Mouse (Mus musculus) v-Abl transformed pro-B cells (cell line): Measurements from ENCODE around the gene Tm9sf3.

ENCODE experiments used
- in situ Hi-C, 2 experiments: fragments of 400-800 bp; cut with MboI; formaldehyde crosslinking; loops; one replicate each; pipeline ENCODE4 v1.15.1; 2025; ENCODE audit not compliant: unreplicated experiment in 2 of 2

The Tm9sf3 gene

GRCm38 (mm10) chr19:41263630-41264295 is at the start of gene Tm9sf3:
TSS of gene Tm9sf3 (minus strand) at chr19:41263997.
- in situ Hi-C loops = loop anchor here in 1 of 2 experiments (25.0 kb wide), 1 partner anchor 501 kb away; no protein-coding TSS in a partner anchor

GRCm38 (mm10) chr19:41312587-41312986 is 48.8 kb upstream of the Tm9sf3 start:
- in situ Hi-C loops = loop anchor here (10.0 kb wide), 1 partner anchor 452 kb away; no protein-coding TSS in a partner anchor

GRCm38 (mm10) chr19:41312027-41312426 is 48.2 kb upstream of the Tm9sf3 start:
- in situ Hi-C loops = loop anchor here (10.0 kb wide), 1 partner anchor 453 kb away; no protein-coding TSS in a partner anchor

- in situ Hi-C loops = loop anchor here (10.0 kb wide), 1 partner anchor 454 kb away; no protein-coding TSS in a partner anchor
Observed at GRCm38 (mm10) chr19:41310971-41311703, 47.3 kb upstream of the Tm9sf3 start.

- in situ Hi-C loops = no loop called here
Observed at GRCm38 (mm10) chr19:41303933-41304332, 40.1 kb upstream of the Tm9sf3 start.

GRCm38 (mm10) chr19:41303433-41303832 is 39.6 kb upstream of the Tm9sf3 start:
- in situ Hi-C loops = no loop called here

- in situ Hi-C loops = no loop called here
Observed at GRCm38 (mm10) chr19:41301856-41302255, 38.1 kb upstream of the Tm9sf3 start.

GRCm38 (mm10) chr19:41299446-41299845 is 35.6 kb upstream of the Tm9sf3 start:
- in situ Hi-C loops = no loop called here

GRCm38 (mm10) chr19:41290952-41291619 is 27.3 kb upstream of the Tm9sf3 start:
- in situ Hi-C loops = no loop called here

GRCm38 (mm10) chr19:41288568-41288967 is 24.8 kb upstream of the Tm9sf3 start:
- in situ Hi-C loops = no loop called here

- in situ Hi-C loops = no loop called here
Observed at GRCm38 (mm10) chr19:41287224-41287623, 23.4 kb upstream of the Tm9sf3 start.

GRCm38 (mm10) chr19:41284515-41284914 is 20.7 kb upstream of the Tm9sf3 start:
- in situ Hi-C loops = no loop called here

GRCm38 (mm10) chr19:41282718-41283117 is 18.9 kb upstream of the Tm9sf3 start:
- in situ Hi-C loops = no loop called here

- in situ Hi-C loops = no loop called here
Observed at GRCm38 (mm10) chr19:41282216-41282615, 18.4 kb upstream of the Tm9sf3 start.

GRCm38 (mm10) chr19:41279724-41280244 is 16.0 kb upstream of the Tm9sf3 start:
- in situ Hi-C loops = no loop called here

GRCm38 (mm10) chr19:41278606-41279005 is 14.8 kb upstream of the Tm9sf3 start:
- in situ Hi-C loops = no loop called here

GRCm38 (mm10) chr19:41275588-41275987 is 11.8 kb upstream of the Tm9sf3 start:
- in situ Hi-C loops = no loop called here

- in situ Hi-C loops = loop anchor here in 1 of 2 experiments (25.0 kb wide), 1 partner anchor 509 kb away; no protein-coding TSS in a partner anchor
Observed at GRCm38 (mm10) chr19:41270906-41271305, 7.1 kb upstream of the Tm9sf3 start.

GRCm38 (mm10) chr19:41270151-41270727 is 6.4 kb upstream of the Tm9sf3 start:
- in situ Hi-C loops = loop anchor here in 1 of 2 experiments (25.0 kb wide), 1 partner anchor 508 kb away; no protein-coding TSS in a partner anchor

- in situ Hi-C loops = loop anchor here in 1 of 2 experiments (25.0 kb wide), 1 partner anchor 504 kb away; no protein-coding TSS in a partner anchor
Observed at GRCm38 (mm10) chr19:41266251-41266901, 2.6 kb upstream of the Tm9sf3 start.
